In the genomic region with DNA sequence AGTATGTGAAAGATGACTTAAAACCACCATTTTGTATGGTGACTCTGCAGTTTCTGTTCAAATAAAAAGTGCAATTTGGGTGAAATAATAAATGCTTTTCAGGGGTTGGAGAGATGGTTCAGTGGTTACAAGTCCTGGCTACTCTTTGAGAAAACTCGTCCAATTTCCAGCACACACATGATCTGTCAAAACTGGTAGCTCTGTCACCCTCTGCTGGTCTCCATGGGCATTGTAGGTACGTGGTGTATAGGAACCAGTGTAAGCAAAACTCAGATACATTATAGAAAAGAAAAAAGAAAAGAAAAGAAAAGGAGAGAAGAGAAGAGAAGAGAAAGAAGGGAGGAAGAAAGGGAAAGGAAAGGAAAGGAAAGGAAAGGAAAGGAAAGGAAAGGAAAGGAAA, we compare ENCODE assay signal across 9 mouse cellular contexts.
DNase-seq lines count a peak whose midpoint lies in the region; ATAC-seq and TF ChIP-seq lines count a peak whose summit lies in the region.
"Had no signal": no experiment of that assay in that cellular context is flagged by ENCODE, and none has a peak within 500 bp of the region (broad histone marks: within the 10 kb centered on the region; RNA-seq: fewer than 3 reads in every experiment).

No protein-coding gene starts in this region.

- 27% methylated on average over 2 of the region's 2 CpGs for WGBS in heart, postnatal 0 days
- WGBS in heart, embryonic 10.5 days, result 28% methylated on average over 2 of the region's 2 CpGs
- 22% methylated on average over 2 of the region's 2 CpGs for WGBS in kidney, embryonic 16.5 days

- peak; percentile 10 for DNase-seq in heart, postnatal 0 days (ENCODE audit: low spot score)
- DNase-seq in heart, embryonic 10.5 days (ENCODE audit: low spot score), result no peak
- peak; percentile 63 for DNase-seq in brain, embryonic 14.5 days (ENCODE audit: low read depth)
- no peak for DNase-seq in thymus, postnatal 10 days (ENCODE audit: low spot score in 2 of 2)
- no peak for DNase-seq in testis, postnatal 10 days (ENCODE audit: low spot score)

- no peak overlapping the region for H3K27ac ChIP-seq in heart, postnatal 0 days (ENCODE audit: low read depth)
- no peak overlapping the region for H3K27ac ChIP-seq in heart, embryonic 10.5 days
- no peak overlapping the region for H3K27ac ChIP-seq in kidney, embryonic 16.5 days (ENCODE audit: low read length)
- H3K27ac ChIP-seq: midbrain, embryonic 12.5 days had no signal

- H3K4me1 ChIP-seq in heart, postnatal 0 days (ENCODE audit: control insufficient read depth, insufficient read depth), result no peaks in the 10 kb centered on the region
- no peaks in the 10 kb centered on the region for H3K4me1 ChIP-seq in heart, embryonic 10.5 days
- H3K4me1 ChIP-seq in E14TG2a.4 (replicated peaks; ENCODE audit: low read depth, low read length), result peaks cover 6% of the 10 kb centered on the region
- H3K4me1 ChIP-seq in kidney, embryonic 16.5 days (ENCODE audit: insufficient read depth, low read length), result no peaks in the 10 kb centered on the region
- H3K4me1 ChIP-seq: midbrain, embryonic 12.5 days had no signal

- H3K4me3 ChIP-seq in heart, postnatal 0 days (ENCODE audit: low read depth, low read length), result no peak overlapping the region
- no peak overlapping the region for H3K4me3 ChIP-seq in heart, embryonic 10.5 days
- no peak overlapping the region for H3K4me3 ChIP-seq in E14TG2a.4 (replicated peaks; ENCODE audit: low read length)
- no peak overlapping the region for H3K4me3 ChIP-seq in kidney, embryonic 16.5 days (ENCODE audit: low read length)
- H3K4me3 ChIP-seq: midbrain, embryonic 12.5 days had no signal

- TF ChIP-seq EP300 in heart, postnatal 0 days (IDR thresholded peaks at IDR 0.05; ENCODE audit: low read depth), result no peak

- no peaks in the 10 kb centered on the region for H3K27me3 ChIP-seq in heart, postnatal 0 days (ENCODE audit: control insufficient read depth, insufficient read depth, low read length)
- no peaks in the 10 kb centered on the region for H3K27me3 ChIP-seq in heart, embryonic 10.5 days (ENCODE audit: insufficient read depth, poor library complexity, severe bottlenecking)
- no peaks in the 10 kb centered on the region for H3K27me3 ChIP-seq in E14TG2a.4 (ENCODE audit: insufficient read depth, low read length)
- no peaks in the 10 kb centered on the region; the same call in 1 of the 2 replicates for H3K27me3 ChIP-seq in kidney, embryonic 16.5 days (ENCODE audit: insufficient read depth, low read length)
- H3K27me3 ChIP-seq: midbrain, embryonic 12.5 days had no signal

- no peak for ATAC-seq in heart, postnatal 0 days (ENCODE audit: insufficient read depth, low read depth)
- 0 out of 2 replicates have a peak, but pooled peaks have one; percentile 61 for ATAC-seq in kidney, embryonic 16.5 days (ENCODE audit: low FRiP score, low TSS enrichment)
- no peak for ATAC-seq in inflammation-experienced regulatory T-cells, adult 6 months

- TF ChIP-seq POLR2A in brain, embryonic 14.5 days (IDR thresholded peaks at IDR 0.05; ENCODE audit: borderline replicate concordance, extremely low read depth, insufficient read depth, insufficient read length, poor library complexity, severe bottlenecking), result no peak

- peak; percentile 59 for TF ChIP-seq CTCF in heart, postnatal 0 days (IDR thresholded peaks at IDR 0.05; ENCODE audit: low read depth)
- peak; percentile 56 for TF ChIP-seq CTCF in E14TG2a.4 (conservative IDR thresholded peaks at IDR 0.05; ENCODE audit: low read length)
- peak; percentile 57; the same call in 1 of the 2 replicates for TF ChIP-seq CTCF in brain, embryonic 14.5 days (IDR thresholded peaks at IDR 0.05; ENCODE audit: borderline replicate concordance, extremely low read depth, insufficient read depth, insufficient read length)

- H3K4me2 ChIP-seq in heart, postnatal 0 days (ENCODE audit: low read depth, low read length), result no peak overlapping the region
- H3K4me2 ChIP-seq in kidney, embryonic 16.5 days (replicated peaks; ENCODE audit: low read depth, low read length), result no peak overlapping the region
- H3K4me2 ChIP-seq: midbrain, embryonic 12.5 days had no signal

- H3K36me3 ChIP-seq in heart, postnatal 0 days (replicated peaks; ENCODE audit: control insufficient read depth, insufficient read depth, low read length), result no peaks in the 10 kb centered on the region
- no peaks in the 10 kb centered on the region for H3K36me3 ChIP-seq in heart, embryonic 10.5 days
- H3K36me3 ChIP-seq in E14TG2a.4 (ENCODE audit: insufficient read depth, low read length), result no peaks in the 10 kb centered on the region
- H3K36me3 ChIP-seq in kidney, embryonic 16.5 days (ENCODE audit: insufficient read depth, low read length), result no peaks in the 10 kb centered on the region
- H3K36me3 ChIP-seq: midbrain, embryonic 12.5 days had no signal

- H3K9ac ChIP-seq in heart, postnatal 0 days (replicated peaks; ENCODE audit: low read depth, low read length), result no peak overlapping the region
- no peak overlapping the region for H3K9ac ChIP-seq in kidney, embryonic 16.5 days (replicated peaks; ENCODE audit: low read length)
- H3K9ac ChIP-seq: midbrain, embryonic 12.5 days had no signal

- no peaks in the 10 kb centered on the region for H3K9me3 ChIP-seq in heart, postnatal 0 days (replicated peaks; ENCODE audit: control insufficient read depth, low read length)
- H3K9me3 ChIP-seq in heart, embryonic 10.5 days, result no peaks in the 10 kb centered on the region
- no peaks in the 10 kb centered on the region for H3K9me3 ChIP-seq in E14TG2a.4 (ENCODE audit: low read length)
- H3K9me3 ChIP-seq in kidney, embryonic 16.5 days (ENCODE audit: low read length), result no peaks in the 10 kb centered on the region
- H3K9me3 ChIP-seq: midbrain, embryonic 12.5 days had no signal

Comparison
In these comparisons a context has a peak if more than half of its experiments do, and no peak if none do; other contexts are left out.
1. DNase-seq: peak in heart, postnatal 0 days (single experiment) and brain, embryonic 14.5 days (single experiment); none in heart, embryonic 10.5 days (single experiment), thymus, postnatal 10 days (0 of 2) and testis, postnatal 10 days (single experiment).
2. Peak in every context shown above with its lines, with median percentiles within 50 percentile points of each other: CTCF ChIP-seq.